Mouse (Mus musculus) left cerebral cortex, postnatal 36 days (tissue): ENCODE data around the gene Gm11127. TPM values are rescaled to one million over a fixed set of nuclear protein-coding genes. Genes with fewer than 3 reads are reported as not detected.
"Not testable (repeated sequence)": the region's sequence is repeated elsewhere in the genome, so short reads cannot be mapped to it uniquely, and the experiment has no call there.

ENCODE experiments used
- DNase-seq, 2 experiments: peaks; one replicate each; pipeline ENCODE4 v3.0.0; 2021 to 2022; ENCODE audit warnings: low spot score in 2 of 2, mixed read lengths in 1 of 2
- intact Hi-C: fragments of 180-260 bp; cut with DNase I; formaldehyde crosslinking; loops from one replicate; pipeline ENCODE4 v1.15.1; 2025
- total RNA-seq, 2 experiments: library from RNA; stranded (reverse); gene quantifications; 2 replicates each; pipeline ENCODE4 v1.2.3; 2021

Gm11127 gene
- total RNA-seq, 2 experiments from 2014 or later, result 0.59 to 1.9 TPM

- intact Hi-C loops, DNase-seq: not testable (repeated sequence)
These were observed 23.6 kb downstream of the Gm11127 start for GRCm38 (mm10) chr17:36034524-36034923.

- peak in 1 of 2 experiments; percentile 18 for DNase-seq
- intact Hi-C loops, result not testable (repeated sequence)
These were observed 25.8 kb downstream of the Gm11127 start, which contains the start of gene H2-T23 for GRCm38 (mm10) chr17:36032351-36032875. H2-T23 (minus strand) TSS chr17:36032855.

GRCm38 (mm10) chr17:36031583-36032331, 26.4 kb downstream of the Gm11127 start:
- peak; percentile 49 to 56 for DNase-seq
- intact Hi-C loops, result not testable (repeated sequence)

- peak in 1 of 2 experiments; percentile 9 for DNase-seq
- intact Hi-C loops, result not testable (repeated sequence)
These were observed 27.2 kb downstream of the Gm11127 start for GRCm38 (mm10) chr17:36030703-36031582.

- DNase-seq, intact Hi-C loops: not testable (repeated sequence)
These were observed 28.0 kb downstream of the Gm11127 start for GRCm38 (mm10) chr17:36030046-36030702.

- no peak for DNase-seq
- intact Hi-C loops, result no loop called here
These were observed 29.1 kb downstream of the Gm11127 start for GRCm38 (mm10) chr17:36028879-36029619.

GRCm38 (mm10) chr17:36027663-36028062, 30.5 kb downstream of the Gm11127 start:
- no peak for DNase-seq
- intact Hi-C loops, result no loop called here

GRCm38 (mm10) chr17:36025901-36026300, 32.3 kb downstream of the Gm11127 start:
- no peak for DNase-seq
- intact Hi-C loops, result no loop called here

- DNase-seq, result no peak
- intact Hi-C loops, result no loop called here
These were observed 33.0 kb downstream of the Gm11127 start for GRCm38 (mm10) chr17:36025197-36025596.

- intact Hi-C loops, result no loop called here
- no peak for DNase-seq
These were observed 34.2 kb downstream of the Gm11127 start for GRCm38 (mm10) chr17:36023710-36024654.

- no peak for DNase-seq
- intact Hi-C loops, result no loop called here
These were observed 35.2 kb downstream of the Gm11127 start for GRCm38 (mm10) chr17:36022922-36023321.

GRCm38 (mm10) chr17:36022098-36022497, 36.1 kb downstream of the Gm11127 start:
- intact Hi-C loops, result no loop called here
- DNase-seq, result no peak

GRCm38 (mm10) chr17:36021309-36021708, 36.9 kb downstream of the Gm11127 start:
- intact Hi-C loops, result no loop called here
- DNase-seq, result no peak

- no peak for DNase-seq
- intact Hi-C loops, result no loop called here
These were observed 37.7 kb downstream of the Gm11127 start, which contains the start of gene H2-T24 for GRCm38 (mm10) chr17:36020191-36021073. H2-T24 (minus strand) TSS chr17:36020560.

GRCm38 (mm10) chr17:36019519-36019918, 38.7 kb downstream of the Gm11127 start:
- intact Hi-C loops, result no loop called here
- DNase-seq, result no peak

- intact Hi-C loops, result no loop called here
- DNase-seq, result no peak
These were observed 39.2 kb downstream of the Gm11127 start for GRCm38 (mm10) chr17:36018979-36019378.

- intact Hi-C loops, result no loop called here
- no peak for DNase-seq
These were observed 41.1 kb downstream of the Gm11127 start for GRCm38 (mm10) chr17:36017046-36017445.
